Mouse (Mus musculus) embryonic facial prominence, embryonic 11.5 days (tissue): ENCODE results near the gene Rem1. TPM values are rescaled to one million over a fixed set of nuclear protein-coding genes. Genes with fewer than 3 reads are reported as not detected.
A peak's percentile ranks its signal among the peaks of the same experiment; 100 is the strongest.

Experiments
- ATAC-seq: fragments of 200-750 bp; cut with Nextera tagmentation; replicated peaks from 2 replicates; pipeline ENCODE4 v1.8.0; 2017; ENCODE audit warnings: low read depth; ENCODE audit not compliant: insufficient number of reproducible peaks, low FRiP score, low TSS enrichment
- DNase-seq: peaks from one replicate; pipeline ENCODE4 v3.0.0-alpha.2; 2015; ENCODE audit warnings: low spot score
- H3K27ac ChIP-seq: fragments of 300-500 bp; sonication (generic); replicated peaks from 2 replicates; pipeline ENCODE4 v1.5.1; 2014; ENCODE audit warnings: mild to moderate bottlenecking, low read depth, low read length, control low read depth
- H3K27me3 ChIP-seq: fragments of 300-500 bp; sonication (generic); 2 replicates; pipeline ENCODE4 v1.6.1; 2014; ENCODE audit warnings: mild to moderate bottlenecking, low read length, moderate library complexity, mixed read lengths; ENCODE audit not compliant: control insufficient read depth, insufficient read depth
- H3K36me3 ChIP-seq: fragments of 300-500 bp; sonication (generic); replicated peaks from 2 replicates; pipeline ENCODE4 v1.6.1; 2014; ENCODE audit warnings: low read depth, mild to moderate bottlenecking, low read length, moderate library complexity, mixed read lengths; ENCODE audit not compliant: control insufficient read depth, insufficient read depth
- H3K4me1 ChIP-seq: fragments of 300-500 bp; sonication (generic); 2 replicates; pipeline ENCODE4 v1.6.1; 2014; ENCODE audit warnings: low read length, mixed read lengths; ENCODE audit not compliant: control insufficient read depth, insufficient read depth
- H3K4me2 ChIP-seq: fragments of 300-500 bp; sonication (generic); 2 replicates; pipeline ENCODE4 v1.6.1; 2014; ENCODE audit warnings: low read depth, mild to moderate bottlenecking, control low read depth, low read length, moderate library complexity
- H3K4me3 ChIP-seq: fragments of 300-500 bp; sonication (generic); 2 replicates; pipeline ENCODE4 v1.5.1; 2014; ENCODE audit warnings: low read depth, low read length, control low read depth
- H3K9ac ChIP-seq: fragments of 300-500 bp; sonication (generic); replicated peaks from 2 replicates; pipeline ENCODE4 v1.6.1; 2014; ENCODE audit warnings: mild to moderate bottlenecking, control low read depth, low read length
- H3K9me3 ChIP-seq: fragments of 300-500 bp; sonication (generic); replicated peaks from 2 replicates; pipeline ENCODE4 v1.6.1; 2016; ENCODE audit warnings: mild to moderate bottlenecking, low read length, inconsistent platforms, mixed read lengths; ENCODE audit not compliant: control insufficient read depth
- WGBS: fragments of 180-500 bp; shearing (Covaris S2); extraction: QIAGEN DNeasy Blood & Tissue Kit; methylation state at CpG from one replicate; pipeline ENCODE4 v1.1.7; 2014; 5-methylcytosine and 5-hydroxymethylcytosine counted together
- polyA plus RNA-seq: library from polyadenylated mRNA; unstranded; fragments of >200 nt; fragmentation: Nextera tagmentation; extraction: Ambion mirVana; gene quantifications from 2 replicates; pipeline ENCODE4 v1.2.1, GENCODE M21; 2014

The Rem1 gene
- polyA plus RNA-seq, 1 experiment from 2014 or later: 0.36 TPM

DNA sequence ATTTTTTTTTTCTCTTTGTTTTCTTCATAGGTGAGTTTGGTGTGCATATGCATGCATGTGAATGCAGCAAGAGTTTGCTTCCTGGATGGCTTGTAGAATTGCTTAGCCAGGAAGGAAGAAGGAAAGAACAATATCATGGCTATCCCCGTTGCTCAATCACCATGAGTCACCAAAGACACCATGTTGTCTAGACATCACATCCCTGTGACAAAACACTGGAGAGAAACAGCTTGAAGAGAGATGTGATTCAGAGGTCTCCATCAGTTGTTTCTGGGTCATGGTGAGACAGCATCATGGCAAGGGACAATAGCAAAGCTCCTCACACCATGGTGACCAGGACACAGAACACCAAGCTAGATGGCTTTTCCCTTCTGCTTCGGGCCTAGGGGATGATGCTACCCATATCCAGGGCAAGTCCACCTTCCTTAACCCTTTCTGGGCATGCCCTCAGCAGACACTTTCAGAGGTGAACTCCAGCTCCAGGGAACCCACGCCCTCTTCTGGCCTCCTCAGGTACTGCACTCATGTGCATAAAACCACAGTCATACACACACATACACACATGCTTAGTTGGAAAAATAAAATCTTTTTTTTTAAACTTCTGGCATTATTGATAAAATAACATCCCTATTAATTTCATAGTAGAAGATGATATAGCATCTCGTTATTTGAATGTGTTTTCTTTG, 25.3 kb upstream of the Rem1 start:
- no peak for DNase-seq
- Histone ChIP-seq H3K4me2 (no peak overlapping the region), H3K9ac (no peak overlapping the region), H3K27me3 (no peaks in the 10 kb centered on the region), H3K9me3 (no peaks in the 10 kb centered on the region), H3K4me1 (no peaks in the 10 kb centered on the region), H3K36me3 (no peaks in the 10 kb centered on the region), H3K4me3 (no peak overlapping the region), H3K27ac (no peak overlapping the region)
- ATAC-seq: no peak
- WGBS: 77% methylated on average over 4 of the region's 4 CpGs

DNA sequence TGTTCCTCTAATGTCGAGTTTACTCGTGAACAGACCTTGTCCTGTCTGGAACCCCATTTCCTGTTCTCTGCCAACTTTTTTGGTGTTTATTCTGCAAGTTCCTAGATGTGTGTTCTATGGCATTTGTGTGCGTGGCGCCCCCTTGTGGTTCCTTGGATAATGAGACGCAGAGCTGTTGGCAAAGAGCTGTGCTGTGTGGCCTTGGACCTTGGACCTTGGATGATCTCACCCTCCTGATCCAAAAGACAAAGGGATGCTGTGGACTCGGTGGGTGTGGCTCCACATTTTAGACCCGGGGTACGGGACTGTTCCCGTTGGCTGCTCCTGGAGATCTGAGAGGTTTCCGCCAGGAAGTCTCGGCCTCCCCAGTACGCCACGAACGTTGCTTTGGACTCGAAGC, 22.7 kb upstream of the Rem1 start, which contains the start of gene Defb36:
Gene Defb36, plus strand, starts transcription at position 271 of the 400 bp plus-strand sequence.
- Histone ChIP-seq H3K27me3 (no peaks in the 10 kb centered on the region), H3K4me1 (no peaks in the 10 kb centered on the region), H3K4me2 (no peak within 1 kb of the TSS), H3K9ac (no peak within 1 kb of the TSS), H3K27ac (no peak within 1 kb of the TSS), H3K9me3 (no peaks in the 10 kb centered on the region), H3K36me3 (no peaks in the 10 kb centered on the region), H3K4me3 (no peak within 1 kb of the TSS)
- ATAC-seq: no peak
- DNase-seq: peak; percentile 30
- 86% methylated on average over 15 of the region's 15 CpGs for WGBS

DNA sequence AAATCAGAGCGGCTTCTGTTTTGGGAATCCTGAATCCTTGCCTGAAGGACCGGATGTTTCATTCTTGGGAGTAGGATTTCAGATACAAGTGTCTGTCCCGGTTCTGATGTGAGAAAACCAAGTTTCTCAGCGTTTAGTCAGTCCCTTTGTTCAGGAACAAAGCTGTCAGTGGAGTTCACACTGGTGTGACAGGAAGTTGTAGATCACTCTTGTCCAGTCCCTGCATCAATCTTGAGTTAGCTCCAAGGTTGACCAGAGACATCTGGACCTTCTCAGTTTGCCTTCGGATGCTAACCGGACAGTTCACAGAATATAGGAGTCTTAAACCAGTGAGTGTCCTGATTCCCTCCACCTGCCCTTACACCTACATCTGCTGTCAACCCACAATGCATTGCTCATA, 19.0 kb upstream of the Rem1 start:
- H3K27ac ChIP-seq: no peak overlapping the region
- no peak overlapping the region for H3K4me2 ChIP-seq
- 69% methylated on average over 6 of the region's 6 CpGs for WGBS
- H3K4me1 ChIP-seq: no peaks in the 10 kb centered on the region
- no peaks in the 10 kb centered on the region for H3K27me3 ChIP-seq
- no peak for DNase-seq
- no peak overlapping the region for H3K9ac ChIP-seq
- no peaks in the 10 kb centered on the region for H3K36me3 ChIP-seq
- H3K9me3 ChIP-seq: no peaks in the 10 kb centered on the region
- no peak overlapping the region for H3K4me3 ChIP-seq
- ATAC-seq: no peak

DNA sequence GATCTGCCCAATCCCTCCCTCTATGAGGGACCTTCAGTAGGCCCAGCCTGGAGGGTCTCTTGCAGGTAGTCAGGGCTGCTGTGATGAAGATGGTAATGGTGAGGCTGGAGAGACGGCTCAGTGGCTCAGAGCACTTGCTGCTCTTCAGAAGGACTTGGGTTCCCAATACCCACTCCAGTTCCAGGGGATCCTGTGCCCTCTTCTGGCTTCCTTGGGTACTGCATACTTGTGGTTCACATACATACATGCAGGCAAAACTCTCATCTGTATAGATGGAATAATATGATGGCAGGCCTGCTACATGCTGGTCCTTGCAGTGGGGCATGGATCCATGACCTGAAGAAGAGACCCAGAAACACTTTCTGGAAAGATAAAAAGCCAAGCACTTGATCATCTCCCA, 18.0 kb upstream of the Rem1 start:
- Histone ChIP-seq H3K4me3 (no peak overlapping the region), H3K4me1 (no peaks in the 10 kb centered on the region), H3K36me3 (no peaks in the 10 kb centered on the region), H3K4me2 (no peak overlapping the region), H3K27ac (no peak overlapping the region), H3K9ac (no peak overlapping the region), H3K27me3 (no peaks in the 10 kb centered on the region), H3K9me3 (no peaks in the 10 kb centered on the region)
- ATAC-seq (no peak), DNase-seq (no peak)
- WGBS: 78% methylated on average over 1 of the region's 1 CpGs

DNA sequence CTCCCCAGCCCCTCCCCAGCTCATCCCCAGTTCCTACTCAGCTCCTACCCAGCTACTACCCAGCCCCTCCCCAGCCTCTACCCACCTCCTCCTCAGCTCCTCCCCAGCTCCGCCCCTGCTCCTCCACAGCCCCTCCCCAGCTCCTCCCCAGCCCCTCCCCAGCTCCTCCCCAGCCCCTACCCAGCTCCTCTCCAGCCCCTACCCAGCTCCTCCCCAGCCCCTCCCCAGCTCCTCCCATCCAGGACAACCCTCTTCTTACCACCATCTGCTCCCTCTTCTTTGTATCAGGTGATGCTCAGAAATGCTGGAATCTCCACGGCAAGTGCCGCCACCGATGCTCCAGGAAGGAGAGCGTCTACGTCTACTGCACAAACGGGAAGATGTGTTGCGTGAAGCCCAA, 14.6 kb upstream of the Rem1 start:
- no peaks in the 10 kb centered on the region for H3K4me1 ChIP-seq
- no peak overlapping the region for H3K4me2 ChIP-seq
- DNase-seq (peak; percentile 10), ATAC-seq (no peak)
- no peaks in the 10 kb centered on the region for H3K27me3 ChIP-seq
- H3K9me3 ChIP-seq: no peaks in the 10 kb centered on the region
- H3K9ac ChIP-seq: no peak overlapping the region
- no peaks in the 10 kb centered on the region for H3K36me3 ChIP-seq
- WGBS: 32% methylated on average over 7 of the region's 8 CpGs
- H3K27ac ChIP-seq: no peak overlapping the region
- H3K4me3 ChIP-seq: no peak overlapping the region

DNA sequence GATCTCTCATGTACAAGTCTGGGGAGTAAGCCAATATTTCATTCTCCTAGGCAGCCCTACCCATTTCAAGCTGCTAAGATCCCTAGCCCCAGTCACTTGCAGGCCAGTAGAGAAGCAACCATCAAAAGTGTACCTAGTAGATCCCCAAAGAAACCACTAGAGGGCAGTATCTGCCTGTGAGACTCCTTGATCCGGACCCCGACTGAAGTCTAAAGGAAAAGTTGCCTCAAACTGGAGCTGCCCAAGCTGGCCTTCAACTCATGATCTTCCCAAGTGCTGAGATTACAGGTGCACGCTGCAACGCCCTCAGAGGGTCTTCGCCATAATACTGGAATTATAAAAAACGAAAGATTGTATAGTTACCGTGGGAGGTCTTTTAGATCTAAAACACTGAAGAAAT, 11.2 kb upstream of the Rem1 start:
- Histone ChIP-seq H3K4me3 (no peak overlapping the region), H3K9me3 (no peaks in the 10 kb centered on the region), H3K4me1 (no peaks in the 10 kb centered on the region), H3K36me3 (no peaks in the 10 kb centered on the region), H3K4me2 (no peak overlapping the region), H3K27ac (no peak overlapping the region), H3K27me3 (no peaks in the 10 kb centered on the region), H3K9ac (no peak overlapping the region)
- ATAC-seq (no peak), DNase-seq (peak; percentile 89)
- 12% methylated on average over 7 of the region's 7 CpGs for WGBS

DNA sequence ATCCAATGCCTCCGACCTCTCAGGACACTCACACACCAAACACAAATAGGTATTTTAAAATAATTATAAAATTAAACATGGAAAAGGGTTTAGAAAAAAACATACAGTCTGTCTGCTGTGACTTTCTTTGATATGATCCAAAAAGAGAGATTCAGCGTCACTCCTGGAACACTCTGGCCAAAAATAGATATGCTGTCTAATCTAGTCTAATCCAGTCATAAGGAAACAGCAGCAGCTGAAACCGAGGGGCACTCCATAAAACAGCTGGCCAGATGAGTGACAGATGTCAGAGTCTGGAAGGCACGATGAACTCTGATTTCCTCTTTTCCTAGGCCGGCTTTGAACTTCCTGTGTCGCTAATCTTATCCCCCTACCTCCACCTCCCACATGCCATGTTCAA, 10.3 kb upstream of the Rem1 start:
- WGBS: 71% methylated on average over 6 of the region's 6 CpGs
- no peak overlapping the region for H3K27ac ChIP-seq
- DNase-seq (no peak), ATAC-seq (no peak)
- no peaks in the 10 kb centered on the region for H3K27me3 ChIP-seq
- no peaks in the 10 kb centered on the region for H3K36me3 ChIP-seq
- no peak overlapping the region for H3K9ac ChIP-seq
- H3K9me3 ChIP-seq: no peaks in the 10 kb centered on the region
- no peak overlapping the region for H3K4me2 ChIP-seq
- H3K4me1 ChIP-seq: no peaks in the 10 kb centered on the region
- no peak overlapping the region for H3K4me3 ChIP-seq

DNA sequence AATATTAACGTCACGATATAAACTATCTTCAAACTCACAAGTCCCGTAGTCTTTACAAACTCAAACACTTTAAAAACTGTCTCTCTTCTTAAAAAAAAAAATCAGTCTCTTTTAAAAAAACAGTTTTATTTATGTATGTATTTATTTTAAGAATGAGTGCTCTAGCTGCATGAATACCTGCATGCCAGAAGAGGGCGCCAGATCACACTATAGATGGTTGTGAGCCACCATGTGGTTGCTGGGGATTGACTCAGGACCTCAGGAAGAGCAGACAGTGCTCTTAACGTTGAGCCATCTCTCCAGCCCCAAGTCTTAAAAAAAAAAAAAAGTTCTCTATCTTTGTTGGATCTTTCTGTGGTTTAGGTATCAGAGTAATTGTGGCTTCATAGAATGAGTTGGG, 9.4 kb upstream of the Rem1 start:
- H3K27ac ChIP-seq: no peak overlapping the region
- DNase-seq (no peak), ATAC-seq (no peak)
- H3K27me3 ChIP-seq: no peaks in the 10 kb centered on the region
- H3K4me3 ChIP-seq: no peak overlapping the region
- WGBS: 53% methylated on average over 5 of the region's 5 CpGs
- H3K9me3 ChIP-seq: no peaks in the 10 kb centered on the region
- H3K36me3 ChIP-seq: no peaks in the 10 kb centered on the region
- no peak overlapping the region for H3K4me2 ChIP-seq
- no peak overlapping the region for H3K9ac ChIP-seq
- H3K4me1 ChIP-seq: no peaks in the 10 kb centered on the region
